Mouse (Mus musculus) limb, embryonic 11.5 days (tissue): ENCODE measurements around the gene Glipr2. TPM values are rescaled to one million over a fixed set of nuclear protein-coding genes. Genes with fewer than 3 reads are reported as not detected.

Source experiments
- ATAC-seq: fragments of 200-750 bp; cut with Nextera tagmentation; 2 replicates; pipeline ENCODE4 v1.8.0; 2017; ENCODE audit warnings: low read depth; ENCODE audit not compliant: insufficient number of reproducible peaks, low FRiP score, low TSS enrichment
- DNase-seq: peaks from one replicate; pipeline ENCODE4 v3.0.0-alpha.2; 2015; ENCODE audit warnings: low spot score
- H3K27ac ChIP-seq: fragments of 300-500 bp; sonication (generic); replicated peaks from 2 replicates; pipeline ENCODE4 v1.5.1; 2014; ENCODE audit warnings: low read depth, mild to moderate bottlenecking, low read length
- H3K27me3 ChIP-seq: fragments of 300-500 bp; sonication (generic); 2 replicates; pipeline ENCODE4 v1.6.1; 2014; ENCODE audit warnings: mild to moderate bottlenecking, low read length, mixed read lengths; ENCODE audit not compliant: control insufficient read depth, insufficient read depth
- H3K36me3 ChIP-seq: fragments of 300-500 bp; sonication (generic); 2 replicates; pipeline ENCODE4 v1.6.1; 2014; ENCODE audit warnings: mild to moderate bottlenecking, low read length, moderate library complexity, mixed read lengths; ENCODE audit not compliant: control insufficient read depth, insufficient read depth
- H3K4me1 ChIP-seq: fragments of 300-500 bp; sonication (generic); 2 replicates; pipeline ENCODE4 v1.6.1; 2014; ENCODE audit warnings: low read length, mixed read lengths; ENCODE audit not compliant: control insufficient read depth, insufficient read depth
- H3K4me2 ChIP-seq: fragments of 300-500 bp; sonication (generic); 2 replicates; pipeline ENCODE4 v1.6.1; 2014; ENCODE audit warnings: low read depth, mild to moderate bottlenecking, moderate library complexity; ENCODE audit not compliant: severe bottlenecking
- H3K4me3 ChIP-seq: fragments of 300-500 bp; sonication (generic); 2 replicates; pipeline ENCODE4 v1.5.1; 2014; ENCODE audit warnings: low read depth, low read length
- H3K9ac ChIP-seq: fragments of 300-500 bp; sonication (generic); 2 replicates; pipeline ENCODE4 v1.6.1; 2014; ENCODE audit warnings: mild to moderate bottlenecking, low read length
- H3K9me3 ChIP-seq: fragments of 300-500 bp; sonication (generic); 2 replicates; pipeline ENCODE4 v1.6.1; 2016; ENCODE audit warnings: low read length; ENCODE audit not compliant: control insufficient read depth
- WGBS: fragments of 180-500 bp; shearing (Covaris S2); extraction: QIAGEN DNeasy Blood & Tissue Kit; methylation state at CpG from one replicate; pipeline ENCODE4 v1.1.7; 2014; 5-methylcytosine and 5-hydroxymethylcytosine counted together
- polyA plus RNA-seq: library from polyadenylated mRNA; unstranded; fragments of >200 nt; fragmentation: Nextera tagmentation; extraction: Ambion mirVana; gene quantifications from 2 replicates; pipeline ENCODE4 v1.2.1, GENCODE M21; 2014

Gene Glipr2
- 70.4 and 75.2 TPM in 2 replicates for polyA plus RNA-seq

DNA sequence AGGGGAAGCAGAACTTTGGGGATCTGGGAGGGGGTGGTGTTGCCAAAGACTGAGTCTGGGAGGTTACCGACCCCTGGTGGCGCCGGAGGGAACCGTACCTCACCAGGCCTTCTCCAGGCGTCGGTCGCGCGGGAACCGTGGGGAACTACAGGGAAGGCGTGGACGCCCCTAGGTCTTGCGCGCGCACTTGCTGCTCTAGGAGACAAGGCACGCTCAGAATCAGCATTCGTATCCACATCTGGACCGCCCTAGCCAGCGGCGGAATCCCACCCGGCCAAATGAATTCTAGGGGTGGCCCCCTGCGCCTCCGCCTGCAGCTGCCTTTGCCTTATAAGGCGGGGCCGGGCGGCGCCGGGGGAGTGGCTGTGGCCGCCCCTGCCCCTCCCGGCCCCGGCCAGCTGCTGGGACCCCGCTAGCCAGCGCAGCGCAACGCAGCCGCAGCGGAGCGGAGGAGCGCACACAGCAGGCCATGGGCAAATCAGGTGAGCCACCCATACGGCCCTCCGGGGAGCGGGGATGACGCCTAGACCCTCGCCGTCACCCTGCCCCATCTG, at the start of gene Glipr2:
TSS of gene Glipr2 (plus strand) at position 110 of the 554 bp plus-strand sequence.
- peak; percentile 93 for ATAC-seq
- H3K4me1 ChIP-seq = peaks cover 14% of the 10 kb centered on the region; the same call in 1 of the 2 replicates
- no peaks in the 10 kb centered on the region for H3K9me3 ChIP-seq
- peak within 1 kb of the TSS; percentile 49 for H3K27ac ChIP-seq
- DNase-seq = peak; percentile 97
- 0% methylated on average over 45 of the region's 45 CpGs for WGBS
- H3K4me2 ChIP-seq = peak within 1 kb of the TSS; percentile 81
- peak within 1 kb of the TSS; percentile 63 for H3K9ac ChIP-seq
- H3K4me3 ChIP-seq = peak within 1 kb of the TSS; percentile 60
- H3K36me3 ChIP-seq = no peaks in the 10 kb centered on the region
- no peaks in the 10 kb centered on the region for H3K27me3 ChIP-seq

DNA sequence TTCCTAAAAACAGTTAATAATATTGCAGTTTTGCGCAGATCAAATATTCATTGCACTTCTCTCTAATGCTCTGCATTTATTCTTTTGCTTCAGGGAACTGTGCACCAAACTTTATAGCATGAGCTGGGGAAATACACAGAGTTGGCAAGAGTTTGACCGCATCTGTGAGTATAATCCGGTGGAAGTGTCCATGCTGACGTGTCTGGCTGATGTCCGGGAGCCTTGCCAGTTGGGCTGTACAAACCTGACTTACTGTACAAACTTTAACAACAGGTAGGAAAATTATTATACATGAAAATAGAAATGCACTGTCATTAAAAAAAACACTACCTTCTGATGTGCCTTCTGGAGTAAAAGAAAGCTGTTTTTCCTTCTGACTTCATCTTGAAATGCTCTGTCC, 39.0 kb upstream of the Glipr2 start:
- Histone ChIP-seq H3K4me3 (no peak overlapping the region), H3K9ac (no peak overlapping the region), H3K36me3 (no peaks in the 10 kb centered on the region; the same call in 1 of the 2 replicates), H3K4me2 (no peak overlapping the region), H3K4me1 (no peaks in the 10 kb centered on the region), H3K9me3 (no peaks in the 10 kb centered on the region), H3K27me3 (no peaks in the 10 kb centered on the region), H3K27ac (no peak overlapping the region)
- no peak for DNase-seq
- 97% methylated on average over 5 of the region's 5 CpGs for WGBS
- ATAC-seq = no peak

DNA sequence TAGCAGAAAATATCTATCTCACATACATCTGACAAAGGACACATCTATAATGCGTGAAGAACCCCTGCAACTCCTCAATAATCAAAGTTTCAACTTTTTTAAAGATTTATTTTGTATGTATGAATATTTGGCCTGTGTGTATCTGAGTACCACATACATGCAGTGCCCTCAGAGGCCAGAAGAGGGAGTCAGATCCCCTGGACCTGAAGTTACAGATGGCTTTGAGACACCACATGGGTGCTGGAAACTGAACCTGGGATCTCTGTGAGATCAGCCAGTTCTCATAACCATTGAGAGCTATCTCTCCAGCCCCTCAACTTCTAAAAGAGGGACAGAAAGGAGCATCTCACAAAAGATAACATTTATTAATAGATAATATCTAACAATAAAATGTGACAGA, 36.6 kb upstream of the Glipr2 start:
- no peaks in the 10 kb centered on the region for H3K4me1 ChIP-seq
- H3K4me2 ChIP-seq = no peak overlapping the region
- DNase-seq = no peak
- H3K9ac ChIP-seq = no peak overlapping the region
- H3K27me3 ChIP-seq = no peaks in the 10 kb centered on the region
- ATAC-seq = no peak
- WGBS = 93% methylated on average over 1 of the region's 1 CpGs
- no peak overlapping the region for H3K4me3 ChIP-seq
- H3K27ac ChIP-seq = no peak overlapping the region
- peaks cover 4% of the 10 kb centered on the region; the same call in 1 of the 2 replicates for H3K36me3 ChIP-seq
- H3K9me3 ChIP-seq = 0 out of 2 replicates have a peak, but pooled peaks cover 2% of the 10 kb centered on the region

DNA sequence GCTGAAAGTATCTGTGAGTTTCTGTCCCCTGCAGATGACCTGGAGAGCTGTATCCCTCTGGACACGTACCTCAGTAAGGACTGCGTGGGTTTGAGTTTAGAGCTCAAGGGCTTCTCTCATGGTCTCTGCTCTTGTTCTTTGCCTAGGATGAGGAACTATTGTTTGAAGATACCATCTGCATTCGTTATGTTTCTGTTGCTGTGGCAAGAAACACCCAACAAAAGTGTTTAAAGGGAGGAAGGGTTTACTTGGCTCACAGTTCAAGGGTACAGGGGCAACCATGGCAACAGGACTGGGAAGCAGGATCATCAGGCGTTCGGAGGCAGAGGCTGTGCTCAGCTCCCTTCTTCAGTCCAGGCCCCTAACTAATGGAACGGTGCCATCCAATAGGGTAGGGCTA, 32.1 kb upstream of the Glipr2 start:
- no peaks in the 10 kb centered on the region for H3K27me3 ChIP-seq
- 92% methylated on average over 6 of the region's 6 CpGs for WGBS
- H3K9ac ChIP-seq = no peak overlapping the region
- ATAC-seq (no peak), DNase-seq (no peak)
- H3K36me3 ChIP-seq = peaks cover 14% of the 10 kb centered on the region; the same call in 1 of the 2 replicates
- no peaks in the 10 kb centered on the region for H3K4me1 ChIP-seq
- H3K27ac ChIP-seq = peak overlapping the region; percentile 1; the same call in 1 of the 2 replicates
- no peak overlapping the region for H3K4me2 ChIP-seq
- no peak overlapping the region for H3K4me3 ChIP-seq
- 0 out of 2 replicates have a peak, but pooled peaks cover 2% of the 10 kb centered on the region for H3K9me3 ChIP-seq

DNA sequence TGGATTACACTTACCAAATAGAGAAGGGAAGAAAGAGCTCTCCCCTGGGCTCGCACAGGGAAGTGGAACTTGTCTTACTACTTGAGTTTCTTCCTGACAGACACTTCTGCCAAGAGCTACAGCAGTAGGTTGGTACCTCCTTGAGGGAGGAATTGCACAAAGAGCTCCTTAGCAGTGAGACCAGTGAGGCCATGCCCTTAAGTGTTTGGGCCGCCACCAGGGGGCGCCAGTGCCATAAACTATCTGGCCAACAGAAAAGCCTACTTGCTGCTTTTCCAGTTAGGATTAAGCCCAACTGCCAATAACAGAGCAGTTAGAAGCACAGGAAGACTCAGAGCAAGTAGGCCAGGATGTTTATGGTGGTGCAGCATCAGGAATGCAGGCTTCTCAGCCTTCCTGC, 31.4 kb upstream of the Glipr2 start:
- H3K9me3 ChIP-seq = 0 out of 2 replicates have a peak, but pooled peaks cover 2% of the 10 kb centered on the region
- H3K36me3 ChIP-seq = peaks cover 14% of the 10 kb centered on the region; the same call in 1 of the 2 replicates
- H3K4me2 ChIP-seq = no peak overlapping the region
- H3K27me3 ChIP-seq = no peaks in the 10 kb centered on the region
- WGBS = 17% methylated on average over 3 of the region's 3 CpGs
- peak; percentile 89 for DNase-seq
- H3K4me1 ChIP-seq = no peaks in the 10 kb centered on the region
- no peak overlapping the region for H3K4me3 ChIP-seq
- 0 out of 2 replicates have a peak, but pooled peaks have one; percentile 44 for ATAC-seq
- H3K9ac ChIP-seq = no peak overlapping the region
- H3K27ac ChIP-seq = no peak overlapping the region

DNA sequence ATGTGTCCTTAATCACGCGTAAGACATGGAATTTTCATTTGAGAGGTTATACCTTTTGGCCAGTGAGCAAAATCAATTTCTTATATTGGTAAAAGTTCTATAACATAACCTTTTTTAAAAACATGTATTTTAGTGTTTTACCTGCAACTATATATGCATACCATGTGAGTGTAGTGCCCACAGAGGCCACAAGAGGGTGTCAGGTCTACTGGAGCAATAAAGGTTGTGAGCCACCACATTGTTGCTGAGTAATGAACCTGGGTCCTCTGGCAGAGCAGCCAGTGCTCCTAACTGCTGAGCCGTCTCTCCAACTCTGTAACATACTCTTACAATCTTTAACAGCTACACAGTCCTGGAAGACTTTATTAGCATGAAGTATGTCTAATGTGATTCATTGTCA, 29.4 kb upstream of the Glipr2 start:
- 0 out of 2 replicates have a peak, but pooled peaks cover 2% of the 10 kb centered on the region for H3K9me3 ChIP-seq
- H3K36me3 ChIP-seq = peaks cover 16% of the 10 kb centered on the region; the same call in 1 of the 2 replicates
- WGBS = 86% methylated on average over 3 of the region's 3 CpGs
- no peak overlapping the region for H3K27ac ChIP-seq
- no peaks in the 10 kb centered on the region for H3K4me1 ChIP-seq
- DNase-seq = peak; percentile 39
- no peak for ATAC-seq
- H3K4me3 ChIP-seq = no peak overlapping the region
- no peaks in the 10 kb centered on the region for H3K27me3 ChIP-seq
- H3K9ac ChIP-seq = no peak overlapping the region
- no peak overlapping the region for H3K4me2 ChIP-seq

DNA sequence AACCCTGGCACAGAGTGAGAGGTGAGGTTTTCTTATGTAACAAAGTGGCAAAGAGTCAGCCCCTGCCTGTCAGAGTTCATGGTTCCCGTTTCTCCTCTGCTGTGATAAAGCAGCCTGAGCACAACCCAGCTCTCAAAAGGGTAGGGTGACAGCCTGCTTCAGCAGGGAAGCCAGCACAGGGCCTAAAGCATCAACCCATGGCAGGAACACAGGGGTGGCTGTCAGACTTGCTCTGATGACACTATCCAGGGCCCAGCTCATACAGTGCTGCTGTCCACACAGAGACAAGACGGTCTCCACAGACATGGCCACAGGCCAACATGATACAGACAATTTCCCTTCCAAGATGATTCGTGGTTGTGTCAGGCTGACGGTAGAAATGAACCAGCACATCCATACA, 25.3 kb upstream of the Glipr2 start:
- H3K36me3 ChIP-seq = peaks cover 14% of the 10 kb centered on the region; the same call in 1 of the 2 replicates
- H3K4me3 ChIP-seq = no peak overlapping the region
- H3K4me2 ChIP-seq = no peak overlapping the region
- H3K27me3 ChIP-seq = no peaks in the 10 kb centered on the region
- no peak for DNase-seq
- H3K27ac ChIP-seq = no peak overlapping the region
- no peak for ATAC-seq
- H3K9me3 ChIP-seq = no peaks in the 10 kb centered on the region
- no peaks in the 10 kb centered on the region for H3K4me1 ChIP-seq
- 92% methylated on average over 4 of the region's 4 CpGs for WGBS
- no peak overlapping the region for H3K9ac ChIP-seq

DNA sequence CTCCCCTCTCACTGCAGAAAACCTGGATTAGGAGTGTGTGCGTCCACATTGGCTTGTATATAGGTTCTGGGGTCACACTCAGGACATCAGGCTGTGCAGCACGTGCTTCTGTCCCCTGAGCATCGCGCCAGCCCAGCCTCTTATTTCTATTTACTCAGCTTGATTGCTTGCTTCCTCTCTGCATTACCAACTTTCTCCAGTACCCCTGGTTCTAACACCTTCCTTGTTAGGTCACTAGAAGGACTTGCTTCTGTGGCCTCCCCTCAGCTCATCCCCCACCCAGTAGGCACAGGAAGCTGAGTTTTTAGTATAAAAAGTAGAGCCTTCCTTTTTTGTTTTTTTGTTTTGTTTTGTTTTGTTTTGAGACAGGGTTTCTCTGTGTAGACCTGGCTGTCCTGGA, 21.0 kb upstream of the Glipr2 start:
- Histone ChIP-seq H3K27ac (no peak overlapping the region), H3K27me3 (no peaks in the 10 kb centered on the region), H3K9me3 (no peaks in the 10 kb centered on the region), H3K4me2 (no peak overlapping the region), H3K4me3 (no peak overlapping the region), H3K36me3 (peaks cover 6% of the 10 kb centered on the region; the same call in 1 of the 2 replicates), H3K9ac (no peak overlapping the region), H3K4me1 (no peaks in the 10 kb centered on the region)
- 89% methylated on average over 4 of the region's 4 CpGs for WGBS
- no peak for ATAC-seq
- no peak for DNase-seq
